Mouse (Mus musculus): ENCODE results near the gene Cbx7.

The Cbx7 gene

DNA sequence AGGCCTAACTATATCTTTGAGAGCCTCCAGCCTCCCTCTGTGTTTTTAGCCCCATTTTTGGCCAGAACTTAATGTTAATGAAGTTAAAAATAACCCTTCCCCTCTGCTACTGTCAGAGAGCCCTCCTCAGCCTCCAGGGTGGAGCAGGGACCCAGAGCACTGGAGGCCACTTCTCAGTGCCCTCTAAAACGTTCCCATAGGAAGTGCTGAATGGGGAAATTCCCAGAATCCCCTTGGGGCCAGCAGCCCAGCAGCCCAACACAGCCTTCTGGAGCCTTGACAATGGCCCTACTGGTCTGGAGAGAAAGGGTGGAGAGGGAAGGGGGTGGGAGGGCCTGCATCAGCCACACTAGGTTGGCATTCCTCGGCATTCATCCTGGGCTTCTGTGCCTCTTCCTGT, 32.7 kb upstream of the Cbx7 start:
- in situ Hi-C loops (cut with MboI, MseI), result no loop called here

DNA sequence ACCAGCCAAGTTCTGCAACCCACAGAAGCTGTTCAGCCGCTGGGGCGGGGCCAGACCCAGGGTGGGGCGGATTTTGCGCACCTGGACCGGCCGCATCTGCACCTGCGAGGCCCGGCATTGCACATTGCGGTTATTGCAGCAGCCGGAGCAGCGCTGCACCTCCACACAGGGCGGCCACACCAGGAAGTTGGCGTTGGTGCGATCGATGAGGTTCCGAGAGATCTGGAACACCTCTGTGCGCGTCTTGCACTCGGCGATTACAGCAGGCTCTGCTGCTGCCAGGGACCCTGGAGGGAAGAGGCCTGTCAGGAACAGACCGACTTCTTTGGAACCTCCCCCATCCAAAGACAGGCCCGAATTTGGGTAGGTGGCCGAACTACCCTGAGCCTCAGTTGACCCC, 30.7 kb upstream of the Cbx7 start:
- in situ Hi-C loops (cut with MboI, MseI), result no loop called here

DNA sequence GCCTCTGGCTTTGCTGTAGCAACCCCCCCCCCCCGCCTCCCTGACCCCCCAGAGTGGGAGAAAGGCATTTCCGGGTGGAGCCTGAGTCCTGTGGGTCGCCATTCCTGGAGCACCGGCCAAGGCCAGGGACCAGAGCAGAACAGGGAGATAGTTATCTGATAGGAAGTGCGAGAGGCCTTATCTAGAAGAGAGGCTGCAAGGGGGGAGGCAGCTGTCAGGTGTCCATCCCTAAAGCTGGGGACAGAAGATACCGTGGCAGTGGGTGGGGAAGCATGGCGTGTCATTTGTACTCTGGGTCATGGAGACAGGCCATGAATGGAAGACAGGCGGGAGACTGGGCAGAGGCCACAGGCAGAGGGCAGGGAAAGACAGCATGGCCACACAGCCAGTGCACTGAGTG, 29.8 kb upstream of the Cbx7 start:
- in situ Hi-C loops (cut with MboI, MseI), result no loop called here

DNA sequence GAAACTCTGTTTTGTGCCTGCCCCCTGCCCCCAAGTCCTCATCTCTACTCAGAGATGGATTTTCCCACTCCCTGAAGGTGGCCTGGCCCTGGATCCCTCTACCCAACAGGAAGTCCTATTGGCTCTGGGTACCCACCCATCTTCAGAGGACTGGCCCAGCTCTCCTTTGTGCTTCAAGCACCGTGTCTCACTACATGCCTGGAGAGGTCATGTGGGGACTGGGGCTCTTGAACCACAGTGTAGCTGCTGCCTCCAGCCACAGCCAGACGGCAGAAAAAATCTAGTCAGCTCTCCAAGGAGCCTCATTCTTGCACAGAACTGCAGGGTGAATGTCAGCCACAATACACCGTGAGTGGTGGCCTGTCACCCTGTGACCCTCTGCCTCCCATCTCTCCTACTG, 27.1 kb upstream of the Cbx7 start:
- in situ Hi-C loops (cut with MboI, MseI), result no loop called here

DNA sequence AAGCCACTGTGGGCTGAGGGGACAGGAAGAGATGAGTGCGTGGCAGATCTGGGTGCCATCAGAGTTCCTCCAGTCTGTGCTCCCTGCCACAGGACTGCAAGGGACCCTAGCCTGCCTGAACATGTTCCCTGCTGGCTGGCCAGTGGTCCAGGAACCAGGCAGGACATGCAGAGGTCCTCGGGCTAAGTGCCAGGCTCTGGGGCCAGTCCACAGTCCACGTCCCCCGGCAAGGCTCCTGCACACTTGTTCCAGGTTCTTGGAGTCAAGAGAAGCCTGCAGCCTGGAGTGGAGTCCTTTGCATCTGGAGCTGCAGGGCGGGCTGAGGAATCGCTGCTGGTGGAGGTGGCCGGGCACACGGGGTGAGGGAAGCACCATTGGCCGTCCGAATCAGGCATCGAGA, 25.9 kb upstream of the Cbx7 start:
- in situ Hi-C loops (cut with MboI, MseI), result no loop called here

DNA sequence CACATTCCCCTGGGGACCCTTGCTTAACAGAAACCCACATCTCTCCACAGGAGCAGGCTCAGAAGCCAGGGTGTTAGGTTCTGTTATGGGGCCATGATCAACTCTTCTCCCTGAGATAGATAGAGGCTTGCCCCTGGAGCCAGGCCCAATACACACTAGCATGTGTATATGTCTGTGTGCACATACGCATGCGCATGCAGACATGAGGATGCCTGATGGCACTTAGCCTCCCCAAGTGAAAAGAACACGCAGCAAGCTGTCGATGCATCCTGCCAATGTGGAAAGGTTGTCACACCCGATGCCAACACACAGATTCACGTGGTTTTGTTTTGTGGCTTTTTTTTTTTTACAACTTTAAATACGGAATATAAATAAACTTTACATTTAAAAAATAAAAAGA, 24.6 kb upstream of the Cbx7 start:
- in situ Hi-C loops (cut with MboI, MseI), result no loop called here

DNA sequence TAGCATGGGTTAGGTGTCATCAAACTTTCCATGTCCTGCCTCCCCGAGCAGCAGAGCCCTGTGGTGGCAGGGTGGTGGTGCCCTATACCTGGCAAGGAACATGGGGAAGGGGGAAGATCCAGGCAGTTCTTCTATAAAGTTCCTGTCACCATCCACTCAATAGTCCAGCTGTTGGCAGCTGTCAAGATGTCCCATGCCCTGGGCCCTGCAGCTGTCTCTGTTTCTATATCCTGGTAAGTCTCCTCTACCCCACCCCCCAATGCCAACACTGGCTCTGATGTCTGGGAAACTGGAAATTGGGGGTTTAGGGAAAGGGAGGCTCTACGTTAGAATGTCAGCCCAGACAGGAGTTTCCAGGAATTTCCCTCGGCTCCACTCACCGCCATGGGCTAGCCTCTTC, 23.6 kb upstream of the Cbx7 start:
- in situ Hi-C loops (cut with MboI, MseI), result no loop called here

DNA sequence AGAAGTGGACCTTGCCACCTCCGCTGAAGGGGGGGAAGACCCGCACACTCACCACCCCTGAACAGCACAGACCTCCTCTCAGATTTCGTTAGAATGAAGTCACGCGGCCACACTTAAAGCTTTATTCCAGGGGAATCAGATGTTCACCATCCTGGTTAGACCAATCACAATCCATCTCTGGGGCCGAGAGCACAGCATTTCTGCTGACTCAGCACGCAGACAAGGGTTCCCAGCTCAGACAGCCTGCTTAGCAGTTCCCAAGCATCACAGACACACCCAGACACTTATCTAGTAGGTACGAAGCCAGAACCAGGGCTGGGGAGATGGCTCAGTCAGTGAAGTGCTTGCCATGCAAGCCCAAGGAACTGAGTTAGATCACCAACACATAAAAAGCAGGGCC, 15.3 kb upstream of the Cbx7 start:
- in situ Hi-C loops (cut with MboI, MseI), result no loop called here

DNA sequence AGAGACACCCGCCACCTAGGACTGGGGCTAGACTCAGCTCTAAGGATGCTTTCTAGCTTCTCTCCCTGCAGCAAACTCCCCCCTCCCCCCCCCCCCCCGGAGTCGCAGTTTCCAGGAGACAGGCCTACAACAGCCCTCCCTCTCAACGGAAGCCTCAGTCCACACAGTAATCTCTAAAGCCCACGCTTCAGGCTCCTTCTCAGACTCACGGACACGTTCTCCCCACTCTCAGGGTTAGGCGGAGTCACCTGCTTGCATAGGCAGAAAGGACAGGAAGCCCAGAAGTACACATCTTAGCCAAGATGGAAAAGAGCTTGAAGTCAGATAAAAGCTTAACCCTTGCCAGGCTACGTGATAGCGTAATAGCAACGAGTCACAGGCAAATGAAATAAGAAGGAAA, 14.6 kb upstream of the Cbx7 start:
- in situ Hi-C loops (cut with MboI, MseI), result no loop called here

DNA sequence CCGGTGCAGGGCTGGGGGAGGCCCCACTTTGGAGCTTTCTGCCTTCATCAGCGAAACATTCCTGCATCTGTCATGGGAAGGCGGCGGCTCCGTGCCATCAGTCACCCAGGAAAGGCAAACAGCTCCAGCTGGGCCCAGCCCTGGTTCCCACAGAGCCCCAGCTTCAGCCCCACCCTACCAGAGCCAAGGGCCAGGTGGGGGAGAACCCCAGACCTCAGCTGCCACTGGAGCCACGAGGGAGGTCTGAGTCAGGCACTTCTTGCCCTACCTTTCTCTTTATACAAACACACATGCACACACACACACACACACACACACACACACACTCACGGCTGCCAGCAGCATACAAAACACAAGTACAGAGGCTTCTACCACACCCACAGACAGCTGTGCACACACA, 13.2 kb upstream of the Cbx7 start:
- in situ Hi-C loops (cut with MboI, MseI), result no loop called here

DNA sequence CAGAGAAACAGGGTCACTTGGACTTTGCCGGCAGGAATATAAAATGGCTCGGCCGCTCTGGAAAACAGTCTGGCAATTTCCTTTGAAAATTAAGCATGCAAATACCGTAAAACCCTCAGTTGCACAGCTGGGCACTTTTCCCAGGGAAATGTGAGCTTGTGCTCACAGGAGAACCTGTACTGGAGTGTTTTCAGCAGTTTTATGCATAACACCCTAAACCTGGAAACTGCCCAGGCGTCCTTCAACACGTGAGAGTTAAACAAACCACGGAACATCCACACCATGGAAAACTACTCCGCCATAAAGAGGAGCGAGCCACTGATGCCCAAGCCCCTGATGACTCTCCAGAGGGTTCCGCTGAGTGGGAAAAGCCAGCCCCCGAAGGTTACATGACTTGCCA, 9.8 kb upstream of the Cbx7 start:
- in situ Hi-C loops (cut with MboI, MseI), result no loop called here

DNA sequence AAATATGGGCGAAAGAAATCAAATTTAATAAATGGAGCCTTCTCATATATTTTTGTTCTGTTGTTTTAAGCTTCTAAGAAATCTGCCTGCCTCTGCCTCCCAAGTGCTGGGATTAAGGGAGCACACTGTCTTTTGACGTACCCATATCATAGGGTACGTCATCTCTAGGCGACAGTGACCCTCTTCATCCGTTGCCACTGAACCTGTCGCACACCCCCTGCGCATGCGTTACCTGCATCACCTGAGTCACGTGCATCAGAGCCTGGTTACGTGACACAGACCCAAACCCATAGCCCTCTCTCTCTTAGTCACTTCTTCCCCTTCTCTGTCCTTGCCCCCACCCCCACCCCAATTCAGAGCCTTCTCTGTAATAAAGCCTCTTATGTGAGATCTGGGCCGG, 1.3 kb upstream of the Cbx7 start:
- in situ Hi-C loops (cut with MboI, MseI), result loop anchor here in 1 of 2 experiments (25.0 kb wide), 1 partner anchor 990 kb away; no protein-coding TSS in a partner anchor

DNA sequence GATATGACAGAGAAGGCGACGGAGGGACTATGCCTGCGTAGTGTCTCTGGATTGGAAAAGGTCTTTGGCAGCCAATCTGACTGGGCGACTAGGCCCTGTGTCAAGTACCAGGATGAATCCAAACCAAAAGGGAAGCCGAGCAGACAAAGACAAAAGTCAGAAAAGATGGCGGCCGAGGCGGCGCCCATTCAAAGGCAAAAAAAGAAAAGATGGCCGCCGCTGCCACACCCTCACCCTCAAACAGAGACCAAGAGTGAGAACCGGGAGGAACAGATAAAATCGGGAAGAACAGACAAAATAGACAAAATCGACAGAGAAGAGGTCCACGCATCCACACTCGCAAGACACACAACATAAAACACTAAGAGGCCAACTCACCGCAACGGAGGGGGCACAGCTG, 428 bp downstream of the Cbx7 start:
- in situ Hi-C loops (cut with MboI, MseI), result loop anchor here in 1 of 2 experiments (25.0 kb wide), 1 partner anchor 992 kb away; no protein-coding TSS in a partner anchor

DNA sequence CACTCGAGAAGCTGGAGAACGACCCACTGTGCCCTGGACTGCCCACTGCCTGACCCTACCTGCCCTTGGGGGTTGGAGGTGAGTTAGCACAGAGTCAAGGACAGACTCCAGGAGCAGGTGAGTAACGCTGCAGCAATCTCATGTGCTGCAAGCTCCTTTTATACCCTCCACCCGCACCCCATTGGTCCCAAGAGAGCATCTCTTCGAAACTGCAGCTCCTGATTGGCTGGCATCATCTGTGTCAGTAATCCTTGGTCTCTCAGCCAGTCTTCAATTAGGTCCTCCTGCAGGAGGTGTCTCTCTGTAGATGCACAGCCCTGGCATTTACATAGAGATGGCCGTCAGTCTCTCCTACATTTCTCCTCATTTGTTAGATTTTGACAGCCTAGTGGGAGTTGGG, 3.6 kb downstream of the Cbx7 start:
- in situ Hi-C loops (cut with MboI, MseI), result loop anchor here in 1 of 2 experiments (25.0 kb wide), 1 partner anchor 995 kb away; no protein-coding TSS in a partner anchor

DNA sequence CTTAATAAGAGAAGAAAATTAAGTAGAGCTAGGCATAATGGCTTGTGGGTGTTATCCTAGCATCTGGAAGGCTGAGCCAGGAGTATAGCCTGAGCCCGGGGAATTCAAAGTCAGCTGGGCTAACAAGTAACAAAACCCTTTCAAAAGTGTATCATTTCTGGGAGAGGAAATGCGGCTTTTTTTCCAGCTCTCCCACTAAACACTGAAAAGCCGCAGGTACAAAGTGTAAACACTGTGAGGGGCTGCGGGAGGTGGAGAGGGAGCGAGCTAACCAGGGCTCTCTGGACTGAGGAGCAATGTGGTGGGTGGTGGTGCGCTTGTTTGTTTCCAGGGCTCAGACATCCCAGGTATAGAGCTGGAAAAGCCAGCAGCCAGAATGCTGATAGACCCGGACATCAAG, 6.5 kb downstream of the Cbx7 start:
- in situ Hi-C loops (cut with MboI, MseI), result loop anchor here in 1 of 2 experiments (25.0 kb wide), 1 partner anchor 998 kb away; no protein-coding TSS in a partner anchor

DNA sequence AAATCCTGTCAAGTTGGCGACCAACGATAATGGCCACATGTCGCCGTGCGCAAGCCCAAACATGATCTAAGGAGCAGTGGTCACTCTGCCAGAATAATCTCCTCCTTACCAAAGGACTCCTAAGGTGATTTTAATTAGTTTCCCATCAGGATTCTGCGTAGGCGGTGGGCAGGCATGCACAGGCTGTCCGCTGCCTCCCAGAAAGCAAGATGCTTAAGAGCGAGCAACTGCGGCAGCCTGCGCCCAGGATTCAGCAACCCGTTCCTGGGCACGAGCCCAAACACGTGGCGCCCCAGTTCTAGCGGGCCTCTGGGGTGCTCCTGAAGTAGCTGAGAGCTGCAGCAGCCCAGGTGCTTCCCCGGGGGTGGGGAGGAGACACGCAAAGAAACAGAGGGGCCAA, 8.3 kb downstream of the Cbx7 start:
- in situ Hi-C loops (cut with MboI, MseI), result loop anchor here in 1 of 2 experiments (25.0 kb wide), 1 partner anchor 1000 kb away; no protein-coding TSS in a partner anchor

DNA sequence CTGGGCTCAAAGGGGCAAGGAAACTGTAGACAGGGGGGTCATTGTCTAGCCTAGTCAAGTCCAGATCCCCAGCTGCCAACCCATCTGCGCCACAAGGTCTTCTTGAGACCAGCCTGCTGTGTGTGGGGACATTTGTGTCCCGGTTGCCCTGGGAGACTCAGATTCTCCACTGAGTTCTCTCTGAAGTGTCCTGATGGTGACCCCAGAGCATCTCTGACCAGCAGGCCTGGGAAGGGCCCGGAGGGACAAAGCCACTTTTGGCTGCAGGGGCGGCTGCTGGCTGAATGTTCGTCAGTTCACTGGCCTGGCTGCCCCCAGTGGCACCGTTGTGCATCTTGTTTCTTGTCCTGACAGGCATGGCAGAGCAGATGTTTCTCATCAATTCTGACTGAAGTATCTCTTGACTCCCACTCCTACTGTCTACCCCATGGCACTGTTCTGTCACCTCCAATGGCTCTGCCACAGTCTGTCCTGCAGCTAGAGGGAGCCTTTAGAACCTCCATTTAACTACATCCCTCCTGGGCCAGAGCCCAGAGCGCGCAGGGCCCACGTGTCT, 9.5 kb downstream of the Cbx7 start:
- in situ Hi-C loops (cut with MboI, MseI), result loop anchor here in 1 of 2 experiments (25.0 kb wide), 1 partner anchor 1001 kb away; no protein-coding TSS in a partner anchor

DNA sequence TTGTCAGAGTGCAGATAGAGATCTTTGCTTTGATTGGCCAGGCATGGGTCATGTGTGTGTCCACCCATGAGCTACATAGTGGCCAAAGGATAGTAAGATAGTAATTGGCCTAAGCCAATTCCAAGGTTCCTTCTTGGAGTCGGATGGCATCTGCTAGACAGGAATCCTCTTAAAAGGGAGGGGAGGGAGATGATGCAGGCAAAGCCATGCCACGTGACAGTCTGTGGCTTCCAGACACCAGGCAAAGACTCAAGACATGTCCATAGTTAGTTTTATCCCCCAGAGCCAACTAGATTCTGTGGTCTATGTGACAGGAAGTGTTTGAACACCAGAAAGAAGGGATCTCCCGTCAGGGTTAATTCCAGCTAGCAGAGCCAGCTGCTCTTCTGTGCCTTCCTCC, 12.5 kb downstream of the Cbx7 start:
- in situ Hi-C loops (cut with MboI, MseI), result loop anchor here in 1 of 2 experiments (25.0 kb wide), 1 partner anchor 1004 kb away; no protein-coding TSS in a partner anchor

DNA sequence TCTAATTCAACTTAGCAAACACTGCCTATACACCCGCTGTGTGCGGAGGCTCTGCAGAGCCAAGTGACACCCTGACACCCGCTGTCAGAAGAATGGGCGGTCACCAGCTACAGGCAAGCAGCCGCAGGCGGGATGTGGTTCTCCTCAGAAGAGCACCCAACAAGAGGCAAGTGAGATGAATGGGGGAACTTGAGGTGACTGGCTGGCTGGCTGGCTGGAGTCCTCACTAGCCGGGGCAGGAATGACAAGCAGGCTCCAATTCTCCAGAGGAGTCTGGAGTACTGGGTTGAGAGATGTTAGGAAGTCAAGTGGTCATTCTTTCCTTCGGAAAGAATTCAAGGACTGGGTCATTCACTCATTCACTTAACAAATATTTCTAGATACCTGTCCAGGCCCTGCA, 14.4 kb downstream of the Cbx7 start:
- in situ Hi-C loops (cut with MboI, MseI), result loop anchor here in 1 of 2 experiments (25.0 kb wide), 1 partner anchor 1006 kb away; no protein-coding TSS in a partner anchor

DNA sequence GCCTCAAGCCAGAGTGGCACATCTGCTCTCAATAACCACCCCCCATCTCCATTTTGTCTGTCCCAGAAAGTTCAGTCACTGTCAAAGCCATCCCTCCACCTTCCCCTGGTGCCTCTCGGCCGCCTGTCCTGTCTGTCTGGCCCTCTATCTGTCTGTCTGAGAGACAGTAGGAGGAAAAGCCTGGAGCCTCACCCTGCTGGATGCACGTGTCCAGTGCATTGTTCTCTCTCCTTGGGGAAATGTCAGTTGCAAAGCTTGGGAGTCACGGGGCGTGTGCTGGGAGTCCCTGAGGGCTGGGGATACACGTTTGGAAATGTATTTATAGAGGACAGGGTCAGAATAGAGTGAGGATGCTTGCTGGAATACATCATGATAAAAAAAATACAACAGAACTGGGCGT, 17.4 kb downstream of the Cbx7 start:
- in situ Hi-C loops (cut with MboI, MseI), result loop anchor here in 1 of 2 experiments (5.0 to 25.0 kb wide), 2 partner anchors 54 to 1009 kb away; no protein-coding TSS in a partner anchor

DNA sequence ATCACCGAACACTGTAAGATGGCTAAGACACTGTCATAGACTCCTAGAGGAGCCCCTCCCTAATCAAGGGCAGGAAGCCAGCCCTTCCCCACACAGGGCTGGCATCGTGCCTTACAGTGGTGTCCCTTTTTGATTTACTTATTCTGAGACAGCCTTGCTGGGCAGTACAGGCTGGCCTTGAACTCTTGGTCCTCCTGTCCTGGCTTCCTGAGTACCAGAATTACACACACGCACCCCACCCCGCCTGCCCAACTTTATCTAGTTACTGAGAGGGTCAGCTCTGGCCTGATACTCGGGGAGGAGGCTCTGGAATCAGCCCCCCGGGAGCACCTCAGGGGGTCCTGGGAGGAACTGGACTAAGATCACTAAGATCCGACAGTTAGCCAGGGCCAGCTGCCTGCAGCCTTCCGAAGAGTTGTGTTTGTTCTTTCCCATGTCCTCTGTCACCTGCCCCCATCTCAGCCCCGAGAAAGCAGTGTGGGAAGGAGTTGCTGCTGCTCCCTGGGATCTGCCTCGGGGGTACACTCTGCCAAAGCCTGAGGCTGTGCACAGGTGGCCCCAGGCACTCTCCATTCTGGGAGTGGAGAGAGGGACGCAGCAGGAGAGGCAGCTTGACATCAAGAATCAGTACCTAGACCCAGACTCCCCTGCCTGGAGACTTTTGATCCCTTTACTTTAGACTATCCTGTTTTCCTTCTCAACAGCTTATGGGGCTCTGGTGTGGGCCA, 18.3 kb downstream of the Cbx7 start:
- in situ Hi-C loops (cut with MboI, MseI), result loop anchor here in 1 of 2 experiments (5.0 to 25.0 kb wide), 2 partner anchors 55 to 1010 kb away; no protein-coding TSS in a partner anchor

DNA sequence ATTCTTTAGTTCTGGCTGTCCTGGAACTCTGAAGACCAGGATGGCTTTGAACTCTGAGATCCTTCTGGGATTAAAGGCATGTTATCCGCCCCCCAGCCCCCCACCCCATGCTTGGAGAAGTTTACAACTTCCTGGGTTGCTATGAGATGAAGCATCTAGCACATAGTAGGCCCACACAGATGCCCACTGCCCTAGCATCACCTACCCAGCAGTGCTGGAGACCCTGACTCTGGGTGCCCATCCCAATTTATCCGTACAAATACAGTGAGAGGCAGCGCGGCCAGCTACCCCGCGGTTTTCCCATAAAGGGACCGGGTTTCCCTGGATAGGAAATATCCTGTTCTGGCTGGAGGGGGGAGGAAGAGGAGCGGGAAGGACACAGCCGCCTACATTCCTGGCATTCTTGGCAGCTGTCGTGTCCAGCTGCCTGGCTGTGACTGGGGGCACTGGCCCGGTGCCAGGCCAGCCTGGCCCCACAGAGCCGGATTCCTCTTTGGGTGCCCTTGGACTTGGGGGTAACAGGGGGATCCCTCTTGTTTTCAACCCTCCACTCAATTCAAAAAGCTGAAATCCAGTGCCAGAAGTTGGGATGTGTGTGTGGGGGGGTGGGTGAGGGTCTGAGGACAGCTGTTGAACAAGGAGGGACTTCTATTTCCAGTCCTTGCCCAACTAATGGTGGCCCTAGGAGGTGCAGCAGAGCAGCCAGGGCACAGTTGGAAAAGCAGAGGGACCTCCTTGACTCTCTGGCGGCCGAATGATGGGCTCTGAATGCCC, 19.0 kb downstream of the Cbx7 start:
- in situ Hi-C loops (cut with MboI, MseI), result loop anchor here in 1 of 2 experiments (5.0 to 25.0 kb wide), 2 partner anchors 55 to 1010 kb away; no protein-coding TSS in a partner anchor
